Mouse (Mus musculus): ENCODE measurements around the gene Fut8. TPM values are rescaled to one million over a fixed set of nuclear protein-coding genes. Genes with fewer than 3 reads are reported as not detected.
"Not testable (repeated sequence)": the region's sequence is repeated elsewhere in the genome, so short reads cannot be mapped to it uniquely, and the experiment has no call there.

Fut8 gene
- polyA plus RNA-seq, 1 experiment from 2014 or later, result 24.3 TPM

DNA sequence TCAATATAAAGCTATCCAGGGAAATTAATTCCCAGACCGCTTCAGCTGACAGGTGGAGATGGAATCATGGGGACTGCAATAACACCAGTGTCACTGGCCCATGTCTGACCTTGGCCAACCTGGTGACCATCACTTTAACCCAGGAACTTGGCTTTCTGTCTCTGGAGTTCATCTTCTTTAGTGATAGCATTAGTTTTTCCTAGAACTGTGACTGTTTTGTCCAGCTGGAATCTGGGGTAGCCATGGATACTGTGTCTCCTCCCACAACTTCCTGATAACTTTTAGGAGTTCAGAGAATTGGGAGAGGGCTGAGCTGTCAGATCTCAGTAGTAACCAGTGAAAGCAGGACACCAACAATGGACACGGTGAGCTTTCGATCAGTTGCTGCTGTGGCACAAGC is 264.3 kb downstream of the Fut8 start:
- 0 out of 2 replicates have a peak, but pooled peaks have one; percentile 25 for ATAC-seq (ENCODE audit: low FRiP score, low TSS enrichment)
- Histone ChIP-seq H3K27me3 (ENCODE audit: insufficient read depth, low read length) (no peaks in the 10 kb centered on the region), H3K4me3 (ENCODE audit: low read length) (no peak overlapping the region), H3K9me3 (ENCODE audit: low read length) (no peaks in the 10 kb centered on the region), H3K4me2 (replicated peaks; ENCODE audit: low read depth, low read length) (no peak overlapping the region), H3K9ac (replicated peaks; ENCODE audit: low read length) (no peak overlapping the region), H3K4me1 (ENCODE audit: insufficient read depth, low read length) (peaks cover 5% of the 10 kb centered on the region), H3K27ac (ENCODE audit: low read length) (no peak overlapping the region), H3K36me3 (ENCODE audit: insufficient read depth, low read length) (no peaks in the 10 kb centered on the region)
- WGBS, result 61% methylated on average over 3 of the region's 3 CpGs

- Histone ChIP-seq H3K9me3 (ENCODE audit: low read length) (no peaks in the 10 kb centered on the region), H3K27ac (ENCODE audit: low read length) (no peak overlapping the region), H3K9ac (replicated peaks; ENCODE audit: low read length) (no peak overlapping the region), H3K4me1 (ENCODE audit: insufficient read depth, low read length) (peaks cover 5% of the 10 kb centered on the region), H3K36me3 (ENCODE audit: insufficient read depth, low read length) (no peaks in the 10 kb centered on the region), H3K4me3 (ENCODE audit: low read length) (no peak overlapping the region), H3K4me2 (replicated peaks; ENCODE audit: low read depth, low read length) (no peak overlapping the region), H3K27me3 (ENCODE audit: insufficient read depth, low read length) (no peaks in the 10 kb centered on the region)
- ATAC-seq (ENCODE audit: low FRiP score, low TSS enrichment), result no peak
- WGBS, result 79% methylated on average over 2 of the region's 2 CpGs
Observed at GRCm38 (mm10) chr12:77505431-77505830, 267.5 kb downstream of the Fut8 start.

DNA sequence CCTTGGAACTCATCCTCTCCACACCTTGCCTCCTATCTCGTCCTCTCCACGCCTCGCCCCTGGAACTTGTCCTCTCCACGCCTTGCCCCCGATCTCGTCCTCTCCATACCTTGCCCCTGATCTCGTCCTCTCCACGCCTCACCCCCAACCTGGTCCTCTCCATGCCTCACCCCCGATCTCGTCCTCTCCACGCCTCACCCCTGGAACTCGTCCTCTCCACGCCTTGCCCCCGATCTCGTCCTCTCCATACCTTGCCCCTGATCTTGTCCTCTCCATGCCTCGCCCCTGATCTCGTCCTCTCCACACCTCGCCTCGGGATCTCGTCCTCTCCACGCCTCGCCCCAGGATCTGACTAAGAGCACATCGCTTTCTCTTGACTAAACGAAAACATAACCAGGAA is 269.8 kb downstream of the Fut8 start:
- Histone ChIP-seq H3K27me3 (ENCODE audit: insufficient read depth, low read length) (no peaks in the 10 kb centered on the region), H3K27ac (ENCODE audit: low read length) (no peak overlapping the region), H3K4me2 (replicated peaks; ENCODE audit: low read depth, low read length) (no peak overlapping the region), H3K36me3 (ENCODE audit: insufficient read depth, low read length) (no peaks in the 10 kb centered on the region), H3K9ac (replicated peaks; ENCODE audit: low read length) (no peak overlapping the region), H3K4me1 (ENCODE audit: insufficient read depth, low read length) (0 out of 2 replicates have a peak, but pooled peaks cover 2% of the 10 kb centered on the region), H3K9me3 (ENCODE audit: low read length) (no peaks in the 10 kb centered on the region), H3K4me3 (ENCODE audit: low read length) (no peak overlapping the region)
- ATAC-seq (ENCODE audit: low FRiP score, low TSS enrichment), result no peak
- 87% methylated on average over 24 of the region's 24 CpGs for WGBS

DNA sequence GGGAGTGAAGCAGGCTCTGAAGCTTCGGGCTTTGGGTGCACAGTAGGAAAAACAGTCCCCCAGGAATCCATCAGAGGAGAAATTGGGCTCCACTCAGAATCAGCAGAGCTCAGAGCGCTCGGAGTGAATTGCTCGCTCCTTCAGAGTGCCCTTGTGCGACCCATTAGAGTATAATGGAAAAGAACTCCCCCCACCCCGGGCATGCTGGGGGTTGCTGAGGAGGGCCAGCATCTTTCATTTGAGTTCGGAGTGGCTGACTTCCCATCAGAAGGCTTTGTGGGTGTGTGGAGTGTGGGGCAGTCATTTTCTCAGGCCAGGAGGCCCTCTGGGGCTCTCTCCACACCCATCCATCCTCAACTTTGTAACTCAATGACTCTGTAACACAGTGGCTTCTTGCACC is 272.8 kb downstream of the Fut8 start:
- Histone ChIP-seq H3K9ac (replicated peaks; ENCODE audit: low read length) (no peak overlapping the region), H3K4me1 (ENCODE audit: insufficient read depth, low read length) (0 out of 2 replicates have a peak, but pooled peaks cover 2% of the 10 kb centered on the region), H3K36me3 (ENCODE audit: insufficient read depth, low read length) (no peaks in the 10 kb centered on the region), H3K27ac (ENCODE audit: low read length) (no peak overlapping the region), H3K9me3 (ENCODE audit: low read length) (no peaks in the 10 kb centered on the region), H3K27me3 (ENCODE audit: insufficient read depth, low read length) (no peaks in the 10 kb centered on the region), H3K4me3 (ENCODE audit: low read length) (no peak overlapping the region), H3K4me2 (replicated peaks; ENCODE audit: low read depth, low read length) (no peak overlapping the region)
- WGBS, result 80% methylated on average over 7 of the region's 7 CpGs
- ATAC-seq (ENCODE audit: low FRiP score, low TSS enrichment), result no peak

GRCm38 (mm10) chr12:77511206-77511605 is 273.3 kb downstream of the Fut8 start:
- Histone ChIP-seq H3K9ac (replicated peaks; ENCODE audit: low read length) (no peak overlapping the region), H3K4me3 (ENCODE audit: low read length) (no peak overlapping the region), H3K27ac (ENCODE audit: low read length) (no peak overlapping the region), H3K27me3 (ENCODE audit: insufficient read depth, low read length) (no peaks in the 10 kb centered on the region), H3K9me3 (ENCODE audit: low read length) (no peaks in the 10 kb centered on the region), H3K4me2 (replicated peaks; ENCODE audit: low read depth, low read length) (no peak overlapping the region), H3K4me1 (ENCODE audit: insufficient read depth, low read length) (0 out of 2 replicates have a peak, but pooled peaks cover 2% of the 10 kb centered on the region), H3K36me3 (ENCODE audit: insufficient read depth, low read length) (no peaks in the 10 kb centered on the region)
- WGBS, result 54% methylated on average over 9 of the region's 9 CpGs
- no peak for ATAC-seq (ENCODE audit: low FRiP score, low TSS enrichment)

DNA sequence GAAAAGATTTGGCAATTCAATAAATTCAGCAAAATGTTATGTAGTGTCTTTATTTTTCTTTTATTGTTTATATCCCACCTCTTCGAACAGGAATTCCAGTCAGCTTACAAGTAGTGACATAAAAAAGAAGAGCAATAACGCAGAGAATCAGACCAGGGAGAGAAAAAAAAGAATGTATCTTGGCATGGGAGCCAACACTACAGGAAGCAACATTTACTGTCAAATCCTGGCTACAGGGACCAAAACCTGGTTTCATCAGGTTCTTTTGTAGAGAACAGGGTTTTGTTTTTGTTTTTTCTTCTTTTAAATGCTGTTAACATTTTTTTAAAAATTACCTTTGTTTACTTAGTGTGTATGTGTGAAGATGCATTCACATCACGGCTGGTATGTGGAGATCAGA is 273.7 kb downstream of the Fut8 start:
- no peak overlapping the region for H3K4me3 ChIP-seq (ENCODE audit: low read length)
- no peak overlapping the region for H3K9ac ChIP-seq (replicated peaks; ENCODE audit: low read length)
- WGBS, result 69% methylated on average over 3 of the region's 3 CpGs
- H3K36me3 ChIP-seq (ENCODE audit: insufficient read depth, low read length), result no peaks in the 10 kb centered on the region
- H3K9me3 ChIP-seq (ENCODE audit: low read length), result no peaks in the 10 kb centered on the region
- no peaks in the 10 kb centered on the region for H3K27me3 ChIP-seq (ENCODE audit: insufficient read depth, low read length)
- no peak overlapping the region for H3K4me2 ChIP-seq (replicated peaks; ENCODE audit: low read depth, low read length)
- no peak overlapping the region for H3K27ac ChIP-seq (ENCODE audit: low read length)
- 0 out of 2 replicates have a peak, but pooled peaks cover 2% of the 10 kb centered on the region for H3K4me1 ChIP-seq (ENCODE audit: insufficient read depth, low read length)
- no peak for ATAC-seq (ENCODE audit: low FRiP score, low TSS enrichment)

DNA sequence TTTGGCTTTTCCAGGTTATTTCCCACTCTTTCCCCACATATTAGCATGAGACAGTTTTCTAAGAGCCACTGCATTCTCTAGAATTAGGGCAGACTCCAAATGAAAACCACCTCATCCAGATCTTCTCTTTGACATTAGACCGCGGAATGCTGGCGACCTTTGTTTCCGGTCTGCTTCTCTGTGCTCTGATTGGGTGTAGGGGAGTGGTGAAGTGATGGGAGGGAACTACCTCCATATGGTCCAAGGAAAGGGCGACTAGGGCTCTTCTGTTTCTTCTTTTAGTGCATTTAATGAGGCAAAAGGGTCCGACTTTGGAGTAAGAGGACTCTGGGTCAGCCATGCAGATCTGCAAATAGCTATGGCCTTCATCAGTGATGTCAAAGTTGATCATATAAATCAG is 278.9 kb downstream of the Fut8 start:
- H3K27ac ChIP-seq (ENCODE audit: low read length), result no peak overlapping the region
- no peak overlapping the region for H3K4me2 ChIP-seq (replicated peaks; ENCODE audit: low read depth, low read length)
- WGBS, result 36% methylated on average over 6 of the region's 6 CpGs
- no peaks in the 10 kb centered on the region for H3K4me1 ChIP-seq (ENCODE audit: insufficient read depth, low read length)
- no peak overlapping the region for H3K9ac ChIP-seq (replicated peaks; ENCODE audit: low read length)
- H3K36me3 ChIP-seq (ENCODE audit: insufficient read depth, low read length), result no peaks in the 10 kb centered on the region
- peak; percentile 57; the same call in 1 of the 2 replicates for ATAC-seq (ENCODE audit: low FRiP score, low TSS enrichment)
- H3K9me3 ChIP-seq (ENCODE audit: low read length), result no peaks in the 10 kb centered on the region
- no peaks in the 10 kb centered on the region for H3K27me3 ChIP-seq (ENCODE audit: insufficient read depth, low read length)
- no peak overlapping the region for H3K4me3 ChIP-seq (ENCODE audit: low read length)

- H3K9me3 ChIP-seq (ENCODE audit: low read length), result no peaks in the 10 kb centered on the region
- H3K27ac ChIP-seq (ENCODE audit: low read length), result no peak overlapping the region
- H3K9ac ChIP-seq (replicated peaks; ENCODE audit: low read length), result 0 out of 2 replicates have a peak overlapping the region, but pooled peaks have one; percentile 22
- H3K4me1 ChIP-seq (ENCODE audit: insufficient read depth, low read length), result no peaks in the 10 kb centered on the region
- H3K4me2 ChIP-seq (replicated peaks; ENCODE audit: low read depth, low read length), result no peak overlapping the region
- WGBS, result 78% methylated on average over 12 of the region's 12 CpGs
- H3K27me3 ChIP-seq (ENCODE audit: insufficient read depth, low read length), result no peaks in the 10 kb centered on the region
- ATAC-seq (ENCODE audit: low FRiP score, low TSS enrichment), result no peak
- H3K36me3 ChIP-seq (ENCODE audit: insufficient read depth, low read length), result no peaks in the 10 kb centered on the region
- no peak overlapping the region for H3K4me3 ChIP-seq (ENCODE audit: low read length)
Observed at GRCm38 (mm10) chr12:77517691-77518090, 279.8 kb downstream of the Fut8 start.

GRCm38 (mm10) chr12:77519534-77520102 is 281.7 kb downstream of the Fut8 start:
- peak; percentile 59; the same call in 1 of the 2 replicates for ATAC-seq (ENCODE audit: low FRiP score, low TSS enrichment)
- Histone ChIP-seq H3K9me3 (ENCODE audit: low read length) (no peaks in the 10 kb centered on the region), H3K4me3 (ENCODE audit: low read length) (no peak overlapping the region), H3K4me1 (ENCODE audit: insufficient read depth, low read length) (no peaks in the 10 kb centered on the region), H3K36me3 (ENCODE audit: insufficient read depth, low read length) (no peaks in the 10 kb centered on the region), H3K4me2 (replicated peaks; ENCODE audit: low read depth, low read length) (no peak overlapping the region), H3K27me3 (ENCODE audit: insufficient read depth, low read length) (no peaks in the 10 kb centered on the region), H3K9ac (replicated peaks; ENCODE audit: low read length) (no peak overlapping the region), H3K27ac (ENCODE audit: low read length) (no peak overlapping the region)
- 78% methylated on average over 6 of the region's 6 CpGs for WGBS

DNA sequence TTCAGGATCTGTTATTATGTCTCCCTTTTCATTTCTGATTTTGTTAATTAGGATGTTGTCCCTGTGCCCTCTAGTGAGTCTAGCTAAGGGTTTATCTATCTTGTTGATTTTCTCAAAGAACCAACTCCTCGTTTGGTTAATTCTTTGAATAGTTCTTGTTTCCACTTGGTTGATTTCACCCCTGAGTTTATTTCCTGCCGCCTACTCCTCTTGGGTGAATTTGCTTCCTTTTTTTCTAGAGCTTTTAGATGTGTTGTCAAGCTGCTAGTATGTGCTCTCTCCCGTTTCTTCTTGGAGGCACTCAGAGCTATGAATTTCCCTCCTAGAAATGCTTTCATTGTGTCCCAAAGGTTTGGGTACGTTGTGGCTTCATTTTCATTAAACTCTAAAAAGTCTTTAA is 286.1 kb downstream of the Fut8 start:
- H3K27me3 ChIP-seq (ENCODE audit: insufficient read depth, low read length); H3K4me3 ChIP-seq (ENCODE audit: low read length); ATAC-seq (ENCODE audit: low FRiP score, low TSS enrichment); H3K27ac ChIP-seq (ENCODE audit: low read length); H3K9ac ChIP-seq (replicated peaks; ENCODE audit: low read length); H3K36me3 ChIP-seq (ENCODE audit: insufficient read depth, low read length); H3K4me2 ChIP-seq (replicated peaks; ENCODE audit: low read depth, low read length); H3K4me1 ChIP-seq (ENCODE audit: insufficient read depth, low read length); H3K9me3 ChIP-seq (ENCODE audit: low read length): not testable (repeated sequence)
- 37% methylated on average over 2 of the region's 4 CpGs for WGBS
